Mouse (Mus musculus) left cerebral cortex, postnatal 36 days (tissue): ENCODE data around the gene Zcchc24. TPM values are rescaled to one million over a fixed set of nuclear protein-coding genes. Genes with fewer than 3 reads are reported as not detected.

Experiments
- DNase-seq, 2 experiments: peaks; one replicate each; pipeline ENCODE4 v3.0.0; 2021 to 2022; ENCODE audit warnings: low spot score in 2 of 2, mixed read lengths in 1 of 2
- intact Hi-C: fragments of 180-260 bp; cut with DNase I; formaldehyde crosslinking; loops from one replicate; pipeline ENCODE4 v1.15.1; 2025
- total RNA-seq, 2 experiments: library from RNA; stranded (reverse); gene quantifications; 2 replicates each; pipeline ENCODE4 v1.2.3; 2021

The Zcchc24 gene
- total RNA-seq, 2 experiments from 2014 or later = 49.1 to 49.7 TPM

GRCm38 (mm10) chr14:25726226-25727148 lies 42.4 kb downstream of the Zcchc24 start:
- DNase-seq = no peak
- intact Hi-C loops = no loop called here

GRCm38 (mm10) chr14:25725690-25726089 lies 43.1 kb downstream of the Zcchc24 start:
- no peak for DNase-seq
- intact Hi-C loops = no loop called here

GRCm38 (mm10) chr14:25725032-25725497 lies 43.8 kb downstream of the Zcchc24 start:
- intact Hi-C loops = no loop called here
- no peak for DNase-seq

GRCm38 (mm10) chr14:25720962-25721707 lies 47.7 kb downstream of the Zcchc24 start:
- intact Hi-C loops = loop anchor here (5.0 kb wide), 1 partner anchor 46 kb away; the partner anchor contains the start of gene Zcchc24
- DNase-seq = no peak

- no peak for DNase-seq
- intact Hi-C loops = no loop called here
Observed at GRCm38 (mm10) chr14:25719371-25719770, 49.5 kb downstream of the Zcchc24 start.

- DNase-seq = no peak
- intact Hi-C loops = no loop called here
Observed at GRCm38 (mm10) chr14:25718471-25718870, 50.4 kb downstream of the Zcchc24 start.

GRCm38 (mm10) chr14:25717718-25718117 lies 51.1 kb downstream of the Zcchc24 start:
- no peak for DNase-seq
- intact Hi-C loops = no loop called here

GRCm38 (mm10) chr14:25716528-25716927 lies 52.3 kb downstream of the Zcchc24 start:
- DNase-seq = no peak

GRCm38 (mm10) chr14:25713443-25713842 lies 55.4 kb downstream of the Zcchc24 start:
- intact Hi-C loops = loop anchor here (5.0 kb wide), 1 partner anchor 89 kb away; no protein-coding TSS in a partner anchor
- no peak for DNase-seq

More at GRCm38 (mm10) chr14:25716528-25716927, 52.3 kb downstream of the Zcchc24 start:
- intact Hi-C loops = no loop called here

GRCm38 (mm10) chr14:25711602-25712001 lies 57.2 kb downstream of the Zcchc24 start:
- intact Hi-C loops = loop anchor here (5.0 kb wide), 1 partner anchor 91 kb away; no protein-coding TSS in a partner anchor
- no peak for DNase-seq

GRCm38 (mm10) chr14:25711177-25711576 lies 57.7 kb downstream of the Zcchc24 start:
- intact Hi-C loops = loop anchor here (5.0 kb wide), 1 partner anchor 91 kb away; no protein-coding TSS in a partner anchor
- no peak for DNase-seq

GRCm38 (mm10) chr14:25710681-25711080 lies 58.2 kb downstream of the Zcchc24 start:
- DNase-seq = no peak
- intact Hi-C loops = loop anchor here (5.0 kb wide), 1 partner anchor 92 kb away; no protein-coding TSS in a partner anchor

GRCm38 (mm10) chr14:25710073-25710472 lies 58.8 kb downstream of the Zcchc24 start:
- no peak for DNase-seq
- intact Hi-C loops = loop anchor here (5.0 kb wide), 1 partner anchor 92 kb away; no protein-coding TSS in a partner anchor

GRCm38 (mm10) chr14:25708917-25709316 lies 59.9 kb downstream of the Zcchc24 start:
- intact Hi-C loops = no loop called here
- DNase-seq = no peak

GRCm38 (mm10) chr14:25708451-25708850 lies 60.4 kb downstream of the Zcchc24 start:
- intact Hi-C loops = no loop called here
- no peak for DNase-seq

- intact Hi-C loops = no loop called here
- peak; percentile 51 to 58 for DNase-seq
Observed at GRCm38 (mm10) chr14:25707691-25708181, 61.1 kb downstream of the Zcchc24 start.

GRCm38 (mm10) chr14:25701986-25702385 lies 66.9 kb downstream of the Zcchc24 start:
- intact Hi-C loops = loop anchor here (5.0 kb wide), 1 partner anchor 40 kb away; no protein-coding TSS in a partner anchor
- DNase-seq = no peak

GRCm38 (mm10) chr14:25696356-25696755 lies 72.5 kb downstream of the Zcchc24 start:
- DNase-seq = no peak
- intact Hi-C loops = loop anchor here (5.0 kb wide), 1 partner anchor 1194 kb away; no protein-coding TSS in a partner anchor

- no peak for DNase-seq
- intact Hi-C loops = loop anchor here (5.0 kb wide), 1 partner anchor 1193 kb away; no protein-coding TSS in a partner anchor
Observed at GRCm38 (mm10) chr14:25695059-25695458, 73.8 kb downstream of the Zcchc24 start.

- intact Hi-C loops = no loop called here
Observed at GRCm38 (mm10) chr14:25694569-25694897, 74.3 kb downstream of the Zcchc24 start.

More at GRCm38 (mm10) chr14:25694569-25694897, 74.3 kb downstream of the Zcchc24 start:
- no peak for DNase-seq
